Comparison of ENCODE assay signal across 8 mouse cellular contexts in the genomic region with DNA sequence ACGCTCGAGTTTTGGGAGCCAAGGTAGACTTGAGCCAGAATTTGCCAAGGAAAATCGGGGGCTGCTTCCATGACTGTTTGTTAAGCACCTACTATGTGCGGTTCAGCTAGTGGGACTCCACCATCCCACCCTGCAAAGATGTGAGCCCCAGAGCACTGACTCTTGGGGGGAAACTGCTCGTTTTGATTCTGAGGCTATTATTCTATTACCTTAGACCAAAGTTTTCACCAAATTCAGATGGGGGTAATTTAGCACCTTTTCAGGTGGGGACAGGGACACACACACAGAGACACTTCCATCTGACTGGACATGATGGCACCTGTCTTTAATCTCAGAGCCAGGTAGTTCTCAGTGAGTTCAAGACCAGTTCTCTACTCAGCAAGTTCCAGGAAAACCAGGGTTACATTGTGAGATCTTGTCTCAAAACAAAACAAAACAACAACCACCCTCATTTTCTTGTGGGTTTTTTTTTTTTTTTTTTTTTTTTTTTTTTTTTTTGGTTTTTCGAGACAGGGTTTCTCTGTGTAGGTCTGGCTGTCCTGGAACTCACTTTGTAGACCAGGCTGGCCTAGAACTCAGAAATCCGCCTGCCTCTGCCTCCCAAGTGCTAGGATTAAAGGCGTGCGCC. TPM values are rescaled to one million over a fixed set of nuclear protein-coding genes. Genes with fewer than 3 reads are reported as not detected.
DNase-seq lines count a peak whose midpoint lies in the region; ATAC-seq and TF ChIP-seq lines count a peak whose summit lies in the region.

No protein-coding gene starts in this region.

- no peak for TF ChIP-seq POLR2A in limb, embryonic 14.5 days (IDR thresholded peaks at IDR 0.05; ENCODE audit: borderline replicate concordance, extremely low read depth, insufficient read depth, insufficient read length)

- H3K9ac ChIP-seq in neural tube, embryonic 11.5 days (ENCODE audit: low read length): no peak overlapping the region
- H3K9ac ChIP-seq in forebrain, embryonic 13.5 days: peak overlapping the region; percentile 74
- H3K9ac ChIP-seq in limb, embryonic 14.5 days (ENCODE audit: low read depth, low read length, severe bottlenecking): peak overlapping the region; percentile 71; the same call in 1 of the 2 replicates
- H3K9ac ChIP-seq in stomach, embryonic 14.5 days (replicated peaks; ENCODE audit: low read depth, low read length): no peak overlapping the region

- H3K27me3 ChIP-seq in neural tube, embryonic 11.5 days (ENCODE audit: control insufficient read depth, insufficient read depth, low read length): peaks cover 30% of the 10 kb centered on the region
- H3K27me3 ChIP-seq in forebrain, embryonic 13.5 days: peaks cover 49% of the 10 kb centered on the region
- peaks cover 35% of the 10 kb centered on the region for H3K27me3 ChIP-seq in limb, embryonic 14.5 days (ENCODE audit: control insufficient read depth, insufficient read depth, low read length)
- peaks cover 20% of the 10 kb centered on the region for H3K27me3 ChIP-seq in stomach, embryonic 14.5 days (ENCODE audit: control insufficient read depth, insufficient read depth, low read length)

- H3K36me3 ChIP-seq in neural tube, embryonic 11.5 days (ENCODE audit: control insufficient read depth, insufficient read depth, low read length): no peaks in the 10 kb centered on the region
- H3K36me3 ChIP-seq in forebrain, embryonic 13.5 days (ENCODE audit: poor library complexity, severe bottlenecking): no peaks in the 10 kb centered on the region
- no peaks in the 10 kb centered on the region for H3K36me3 ChIP-seq in limb, embryonic 14.5 days (ENCODE audit: control insufficient read depth, insufficient read depth, low read length)
- H3K36me3 ChIP-seq in stomach, embryonic 14.5 days (ENCODE audit: control insufficient read depth, insufficient read depth, low read length): no peaks in the 10 kb centered on the region

- peak overlapping the region; percentile 77 for H3K4me2 ChIP-seq in neural tube, embryonic 11.5 days (ENCODE audit: low read depth)
- H3K4me2 ChIP-seq in forebrain, embryonic 13.5 days: peak overlapping the region; percentile 91
- H3K4me2 ChIP-seq in limb, embryonic 14.5 days (replicated peaks; ENCODE audit: low read depth, low read length, severe bottlenecking): peak overlapping the region; percentile 95
- peak overlapping the region; percentile 97 for H3K4me2 ChIP-seq in stomach, embryonic 14.5 days (replicated peaks; ENCODE audit: low read depth, low read length)

- WGBS in neural tube, embryonic 11.5 days: 46% methylated on average over 8 of the region's 9 CpGs
- WGBS in forebrain, embryonic 13.5 days: 46% methylated on average over 8 of the region's 9 CpGs
- WGBS in limb, embryonic 14.5 days: 47% methylated on average over 8 of the region's 9 CpGs
- 46% methylated on average over 8 of the region's 9 CpGs for WGBS in stomach, embryonic 14.5 days

- no peak; the same call in 1 of the 2 replicates for ATAC-seq in neural tube, embryonic 11.5 days (ENCODE audit: insufficient read depth, low FRiP score, low TSS enrichment)
- ATAC-seq in forebrain, embryonic 13.5 days: no peak; the same call in 1 of the 2 replicates
- no peak for ATAC-seq in limb, embryonic 14.5 days (ENCODE audit: low FRiP score, low read depth)
- no peak for ATAC-seq in stomach, embryonic 14.5 days (ENCODE audit: insufficient number of reproducible peaks, insufficient read depth, low FRiP score, low read depth)

- H3K4me3 ChIP-seq in neural tube, embryonic 11.5 days (ENCODE audit: low read depth, low read length): peak overlapping the region; percentile 55
- peak overlapping the region; percentile 55 for H3K4me3 ChIP-seq in forebrain, embryonic 13.5 days
- peak overlapping the region; percentile 67 for H3K4me3 ChIP-seq in limb, embryonic 14.5 days (replicated peaks; ENCODE audit: low read length)
- H3K4me3 ChIP-seq in stomach, embryonic 14.5 days (ENCODE audit: low read depth, low read length): peak overlapping the region; percentile 55

- H3K27ac ChIP-seq in neural tube, embryonic 11.5 days (ENCODE audit: low read depth, low read length): no peak overlapping the region
- H3K27ac ChIP-seq in forebrain, embryonic 13.5 days: peak overlapping the region; percentile 37; the same call in 1 of the 2 replicates
- H3K27ac ChIP-seq in limb, embryonic 14.5 days (replicated peaks; ENCODE audit: low read depth, low read length): no peak overlapping the region
- H3K27ac ChIP-seq in stomach, embryonic 14.5 days (ENCODE audit: low read length): no peak overlapping the region

- H3K4me1 ChIP-seq in neural tube, embryonic 11.5 days (ENCODE audit: control insufficient read depth, insufficient read depth, low read length): no peaks in the 10 kb centered on the region
- H3K4me1 ChIP-seq in forebrain, embryonic 13.5 days: peaks cover 12% of the 10 kb centered on the region
- no peaks in the 10 kb centered on the region for H3K4me1 ChIP-seq in limb, embryonic 14.5 days (ENCODE audit: control insufficient read depth, insufficient read depth, low read length)
- no peaks in the 10 kb centered on the region for H3K4me1 ChIP-seq in stomach, embryonic 14.5 days (ENCODE audit: control insufficient read depth, insufficient read depth, low read length)

- H3K9me3 ChIP-seq in neural tube, embryonic 11.5 days (ENCODE audit: control insufficient read depth, low read length): no peaks in the 10 kb centered on the region
- H3K9me3 ChIP-seq in forebrain, embryonic 13.5 days (replicated peaks): no peaks in the 10 kb centered on the region
- H3K9me3 ChIP-seq in limb, embryonic 14.5 days (ENCODE audit: control insufficient read depth, low read length): no peaks in the 10 kb centered on the region
- no peaks in the 10 kb centered on the region for H3K9me3 ChIP-seq in stomach, embryonic 14.5 days (ENCODE audit: control insufficient read depth, low read depth, low read length)

- DNase-seq in neural tube, embryonic 11.5 days (ENCODE audit: low spot score): no peak
- no peak for DNase-seq in neural tube, embryonic 10.5 days (ENCODE audit: extremely low spot score, low spot score)
- DNase-seq in limb, embryonic 14.5 days (ENCODE audit: low spot score): no peak
- DNase-seq in layer of hippocampus, adult 9-11 months: no peak
- DNase-seq in frontal cortex, postnatal 14 days (ENCODE audit: low spot score in 2 of 2): no peak
- DNase-seq in right cerebral cortex, postnatal 14 days: no peak

RNA-seq across cellular contexts. Expression of a gene that starts 0.4 kb away (rescaled TPM):
- 0.97 and 1.2 TPM in 2 replicates for polyA plus RNA-seq in neural tube, embryonic 11.5 days (2014; fragmentation: Nextera tagmentation; extraction: Ambion mirVana)
- 0.92 and 2.3 TPM in 2 replicates for polyA plus RNA-seq in forebrain, embryonic 13.5 days (2015; fragmentation: Nextera tagmentation; extraction: Ambion mirVana)
- 2.0 and 2.3 TPM in 2 replicates for polyA plus RNA-seq in limb, embryonic 14.5 days (2012; rRNA removed)
- 1.7 and 1.9 TPM in 2 replicates for polyA plus RNA-seq in limb, embryonic 14.5 days (2014; fragmentation: Nextera tagmentation; extraction: Ambion mirVana)
- 0.76 and 1.2 TPM in 2 replicates for polyA plus RNA-seq in stomach, embryonic 14.5 days (2014; fragmentation: Nextera tagmentation; extraction: Ambion mirVana)

RNA-seq across cellular contexts. Expression of a gene that starts 21.9 kb away (rescaled TPM):
- 0.97 and 1.0 TPM in 2 replicates for polyA plus RNA-seq in neural tube, embryonic 11.5 days (2014; fragmentation: Nextera tagmentation; extraction: Ambion mirVana)
- polyA plus RNA-seq in forebrain, embryonic 13.5 days (2015; fragmentation: Nextera tagmentation; extraction: Ambion mirVana): 1.1 and 1.2 TPM in 2 replicates
- polyA plus RNA-seq in limb, embryonic 14.5 days (2012; rRNA removed): 0.64 and 0.69 TPM in 2 replicates
- 0.63 and 0.65 TPM in 2 replicates for polyA plus RNA-seq in limb, embryonic 14.5 days (2014; fragmentation: Nextera tagmentation; extraction: Ambion mirVana)
- polyA plus RNA-seq in stomach, embryonic 14.5 days (2014; fragmentation: Nextera tagmentation; extraction: Ambion mirVana): 0.74 and 0.77 TPM in 2 replicates

Comparison
In these comparisons a context has a peak if more than half of its experiments do, and no peak if none do; other contexts are left out.
1. H3K9ac ChIP-seq: peak in forebrain, embryonic 13.5 days (single experiment) and limb, embryonic 14.5 days (single experiment); none in neural tube, embryonic 11.5 days (single experiment) and stomach, embryonic 14.5 days (single experiment).
2. Peak in every context shown above with its lines, with median percentiles within 50 percentile points of each other: H3K4me2 ChIP-seq and H3K4me3 ChIP-seq.